Mouse (Mus musculus): ENCODE results near the gene Nop58. TPM values are rescaled to one million over a fixed set of nuclear protein-coding genes. Genes with fewer than 3 reads are reported as not detected.

Nop58 gene
- polyA plus RNA-seq, 1 experiment from 2014 or later, result 82.2 TPM

- WGBS, result 94% methylated on average over 3 of the region's 3 CpGs
- Histone ChIP-seq H3K36me3 (ENCODE audit: control insufficient read depth, insufficient read depth) (peaks cover 32% of the 10 kb centered on the region), H3K9ac (ENCODE audit: low read depth, low read length) (no peak overlapping the region), H3K4me3 (ENCODE audit: low read depth, low read length) (no peak overlapping the region), H3K4me1 (replicated peaks; ENCODE audit: control insufficient read depth, insufficient read depth, low read length) (no peaks in the 10 kb centered on the region), H3K27ac (ENCODE audit: low read depth, low read length) (peak overlapping the region; percentile 84; the same call in 1 of the 2 replicates), H3K9me3 (ENCODE audit: control insufficient read depth) (no peaks in the 10 kb centered on the region), H3K4me2 (replicated peaks; ENCODE audit: low read depth) (no peak overlapping the region), H3K27me3 (replicated peaks; ENCODE audit: control insufficient read depth, insufficient read depth, low read length) (no peaks in the 10 kb centered on the region)
- no peak for TF ChIP-seq CTCF (IDR thresholded peaks at IDR 0.05; ENCODE audit: low read depth)
- ATAC-seq, result no peak
These were observed 13.4 kb downstream of the Nop58 start for GRCm38 (mm10) chr1:59698207-59698606.

GRCm38 (mm10) chr1:59701766-59702165 lies 17.0 kb downstream of the Nop58 start:
- no peak overlapping the region for H3K9ac ChIP-seq (ENCODE audit: low read depth, low read length)
- peaks cover 50% of the 10 kb centered on the region for H3K36me3 ChIP-seq (ENCODE audit: control insufficient read depth, insufficient read depth)
- H3K4me3 ChIP-seq (ENCODE audit: low read depth, low read length), result no peak overlapping the region
- peak; percentile 52 for TF ChIP-seq CTCF (IDR thresholded peaks at IDR 0.05; ENCODE audit: low read depth)
- H3K9me3 ChIP-seq (ENCODE audit: control insufficient read depth), result no peaks in the 10 kb centered on the region
- no peaks in the 10 kb centered on the region for H3K4me1 ChIP-seq (replicated peaks; ENCODE audit: control insufficient read depth, insufficient read depth, low read length)
- 94% methylated on average over 1 of the region's 1 CpGs for WGBS
- ATAC-seq, result no peak
- H3K4me2 ChIP-seq (replicated peaks; ENCODE audit: low read depth), result no peak overlapping the region
- H3K27me3 ChIP-seq (replicated peaks; ENCODE audit: control insufficient read depth, insufficient read depth, low read length), result no peaks in the 10 kb centered on the region
- H3K27ac ChIP-seq (ENCODE audit: low read depth, low read length), result no peak overlapping the region

GRCm38 (mm10) chr1:59719900-59720299 lies 35.1 kb downstream of the Nop58 start:
- Histone ChIP-seq H3K27me3 (replicated peaks; ENCODE audit: control insufficient read depth, insufficient read depth, low read length) (no peaks in the 10 kb centered on the region), H3K4me2 (replicated peaks; ENCODE audit: low read depth) (no peak overlapping the region), H3K36me3 (ENCODE audit: control insufficient read depth, insufficient read depth) (peaks cover 14% of the 10 kb centered on the region), H3K4me3 (ENCODE audit: low read depth, low read length) (no peak overlapping the region), H3K9ac (ENCODE audit: low read depth, low read length) (no peak overlapping the region), H3K9me3 (ENCODE audit: control insufficient read depth) (no peaks in the 10 kb centered on the region), H3K27ac (ENCODE audit: low read depth, low read length) (no peak overlapping the region), H3K4me1 (replicated peaks; ENCODE audit: control insufficient read depth, insufficient read depth, low read length) (no peaks in the 10 kb centered on the region)
- no peak for ATAC-seq
- WGBS, result 43% methylated on average over 4 of the region's 4 CpGs
- peak; percentile 70 for TF ChIP-seq CTCF (IDR thresholded peaks at IDR 0.05; ENCODE audit: low read depth)

GRCm38 (mm10) chr1:59725661-59726060 lies 40.9 kb downstream of the Nop58 start:
- WGBS, result 55% methylated on average over 4 of the region's 4 CpGs
- H3K4me1 ChIP-seq (replicated peaks; ENCODE audit: control insufficient read depth, insufficient read depth, low read length), result no peaks in the 10 kb centered on the region; the same call in 1 of the 2 replicates
- no peak for ATAC-seq
- H3K9me3 ChIP-seq (ENCODE audit: control insufficient read depth), result no peaks in the 10 kb centered on the region
- no peaks in the 10 kb centered on the region for H3K27me3 ChIP-seq (replicated peaks; ENCODE audit: control insufficient read depth, insufficient read depth, low read length)
- no peaks in the 10 kb centered on the region for H3K36me3 ChIP-seq (ENCODE audit: control insufficient read depth, insufficient read depth)
- H3K27ac ChIP-seq (ENCODE audit: low read depth, low read length), result no peak overlapping the region
- no peak overlapping the region for H3K4me2 ChIP-seq (replicated peaks; ENCODE audit: low read depth)
- no peak overlapping the region for H3K4me3 ChIP-seq (ENCODE audit: low read depth, low read length)
- H3K9ac ChIP-seq (ENCODE audit: low read depth, low read length), result no peak overlapping the region
- no peak for TF ChIP-seq CTCF (IDR thresholded peaks at IDR 0.05; ENCODE audit: low read depth)

GRCm38 (mm10) chr1:59730106-59730505 lies 45.3 kb downstream of the Nop58 start:
- Histone ChIP-seq H3K4me1 (replicated peaks; ENCODE audit: control insufficient read depth, insufficient read depth, low read length) (peaks cover 3% of the 10 kb centered on the region; the same call in 1 of the 2 replicates), H3K27ac (ENCODE audit: low read depth, low read length) (no peak overlapping the region), H3K9me3 (ENCODE audit: control insufficient read depth) (no peaks in the 10 kb centered on the region), H3K4me3 (ENCODE audit: low read depth, low read length) (no peak overlapping the region), H3K27me3 (replicated peaks; ENCODE audit: control insufficient read depth, insufficient read depth, low read length) (no peaks in the 10 kb centered on the region), H3K4me2 (replicated peaks; ENCODE audit: low read depth) (no peak overlapping the region), H3K36me3 (ENCODE audit: control insufficient read depth, insufficient read depth) (no peaks in the 10 kb centered on the region), H3K9ac (ENCODE audit: low read depth, low read length) (no peak overlapping the region)
- ATAC-seq, result no peak
- 81% methylated on average over 8 of the region's 8 CpGs for WGBS
- no peak for TF ChIP-seq CTCF (IDR thresholded peaks at IDR 0.05; ENCODE audit: low read depth)

- Histone ChIP-seq H3K4me2 (replicated peaks; ENCODE audit: low read depth) (no peak overlapping the region), H3K27ac (ENCODE audit: low read depth, low read length) (no peak overlapping the region), H3K36me3 (ENCODE audit: control insufficient read depth, insufficient read depth) (no peaks in the 10 kb centered on the region), H3K9ac (ENCODE audit: low read depth, low read length) (no peak overlapping the region), H3K4me1 (replicated peaks; ENCODE audit: control insufficient read depth, insufficient read depth, low read length) (peaks cover 3% of the 10 kb centered on the region; the same call in 1 of the 2 replicates), H3K4me3 (ENCODE audit: low read depth, low read length) (no peak overlapping the region), H3K9me3 (ENCODE audit: control insufficient read depth) (no peaks in the 10 kb centered on the region), H3K27me3 (replicated peaks; ENCODE audit: control insufficient read depth, insufficient read depth, low read length) (no peaks in the 10 kb centered on the region)
- no peak for ATAC-seq
- TF ChIP-seq CTCF (IDR thresholded peaks at IDR 0.05; ENCODE audit: low read depth), result no peak
- over 99% methylated on average over 4 of the region's 4 CpGs for WGBS
These were observed 46.0 kb downstream of the Nop58 start for GRCm38 (mm10) chr1:59730737-59731136.

- peaks cover 3% of the 10 kb centered on the region; the same call in 1 of the 2 replicates for H3K4me1 ChIP-seq (replicated peaks; ENCODE audit: control insufficient read depth, insufficient read depth, low read length)
- no peaks in the 10 kb centered on the region for H3K9me3 ChIP-seq (ENCODE audit: control insufficient read depth)
- H3K27ac ChIP-seq (ENCODE audit: low read depth, low read length), result no peak overlapping the region
- no peak overlapping the region for H3K4me3 ChIP-seq (ENCODE audit: low read depth, low read length)
- no peaks in the 10 kb centered on the region for H3K27me3 ChIP-seq (replicated peaks; ENCODE audit: control insufficient read depth, insufficient read depth, low read length)
- TF ChIP-seq CTCF (IDR thresholded peaks at IDR 0.05; ENCODE audit: low read depth), result no peak
- 57% methylated on average over 6 of the region's 6 CpGs for WGBS
- H3K36me3 ChIP-seq (ENCODE audit: control insufficient read depth, insufficient read depth), result no peaks in the 10 kb centered on the region
- H3K9ac ChIP-seq (ENCODE audit: low read depth, low read length), result no peak overlapping the region
- ATAC-seq, result no peak
- no peak overlapping the region for H3K4me2 ChIP-seq (replicated peaks; ENCODE audit: low read depth)
These were observed 49.3 kb downstream of the Nop58 start for GRCm38 (mm10) chr1:59734076-59734475.
